Mouse (Mus musculus) effector memory CD4-positive, alpha-beta T cell, adult 5 months (primary cell): ENCODE measurements around the gene Serf1. TPM values are rescaled to one million over a fixed set of nuclear protein-coding genes. Genes with fewer than 3 reads are reported as not detected.

Experiments
- polyA plus RNA-seq: library from polyadenylated mRNA; unstranded; fragments of 100-300 nt; shearing (Covaris generic); gene quantifications from one replicate; pipeline ENCODE4 v1.2.1, GENCODE M21; 2017

Serf1 gene
- 2.6 TPM for polyA plus RNA-seq

DNA sequence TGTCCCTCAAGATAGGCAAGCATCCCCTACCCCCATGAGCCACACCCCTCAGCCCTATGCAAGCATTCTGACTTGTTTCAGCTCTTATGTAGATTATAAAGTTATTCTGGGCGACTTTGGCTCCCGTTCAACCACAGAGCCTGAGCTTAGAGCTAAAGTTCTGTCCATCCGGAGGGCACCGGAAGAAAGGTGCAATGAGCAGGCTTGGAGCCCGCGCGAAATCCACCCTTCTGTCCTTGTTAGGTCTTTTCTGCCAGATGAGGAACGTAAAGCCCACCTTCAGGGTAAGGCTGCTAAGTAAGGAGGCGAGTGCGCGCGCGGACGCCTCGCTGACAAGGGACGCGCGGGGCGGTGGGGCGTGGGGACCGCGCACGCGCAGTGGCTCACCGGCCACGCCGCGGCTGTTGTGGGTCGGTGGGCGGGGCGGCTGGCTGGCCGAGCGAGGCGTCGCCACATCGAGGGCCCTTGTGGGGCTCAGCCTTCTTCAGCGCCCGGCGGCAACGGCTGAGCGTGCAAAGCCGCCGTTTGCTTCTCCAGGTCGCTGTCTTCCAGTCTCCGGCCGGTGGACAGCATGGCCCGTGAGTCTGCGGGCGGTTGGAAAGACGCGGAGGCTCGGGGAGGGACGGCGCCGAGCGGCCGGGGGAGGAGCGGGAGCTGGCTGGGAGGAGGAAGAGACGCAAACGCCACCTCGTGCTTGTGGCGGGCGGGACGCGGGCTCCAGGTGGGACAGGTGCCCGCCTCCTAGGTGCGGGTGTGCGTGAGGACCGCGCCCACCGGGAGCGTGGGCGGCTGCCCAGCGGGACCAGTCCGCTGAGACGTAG lies at the start of gene Serf1:
Gene Serf1, plus strand, starts transcription at position 361 of the 821 bp plus-strand sequence.

DNA sequence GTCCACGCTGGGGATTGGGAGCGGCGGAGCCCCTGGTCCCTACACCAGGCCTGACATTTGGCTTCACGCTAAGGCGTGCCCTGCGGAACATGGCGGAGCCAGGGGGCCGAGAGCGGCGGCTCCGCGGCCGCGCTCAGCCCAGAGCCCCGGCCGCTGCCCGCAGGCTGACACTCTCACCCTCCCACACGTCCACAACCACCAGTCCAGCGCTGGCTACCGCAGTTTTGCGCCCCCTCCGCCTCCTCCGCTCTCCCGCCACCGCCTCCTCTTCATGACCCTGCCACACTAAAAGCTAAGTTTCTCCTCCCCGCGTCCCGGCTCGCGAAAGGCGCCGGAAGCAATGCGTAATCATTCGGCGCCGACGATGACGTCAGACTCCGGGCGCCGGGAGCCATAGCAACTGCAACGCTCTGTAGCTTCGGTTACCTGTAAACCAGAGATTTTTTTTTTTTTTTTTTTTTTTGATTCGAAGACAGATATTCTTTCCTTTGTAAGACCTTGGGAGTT lies 4.0 kb upstream of the Serf1 start, which contains the start of gene Bdp1:
Gene Bdp1, minus strand, starts transcription at position 323 of the 507 bp plus-strand sequence.

DNA sequence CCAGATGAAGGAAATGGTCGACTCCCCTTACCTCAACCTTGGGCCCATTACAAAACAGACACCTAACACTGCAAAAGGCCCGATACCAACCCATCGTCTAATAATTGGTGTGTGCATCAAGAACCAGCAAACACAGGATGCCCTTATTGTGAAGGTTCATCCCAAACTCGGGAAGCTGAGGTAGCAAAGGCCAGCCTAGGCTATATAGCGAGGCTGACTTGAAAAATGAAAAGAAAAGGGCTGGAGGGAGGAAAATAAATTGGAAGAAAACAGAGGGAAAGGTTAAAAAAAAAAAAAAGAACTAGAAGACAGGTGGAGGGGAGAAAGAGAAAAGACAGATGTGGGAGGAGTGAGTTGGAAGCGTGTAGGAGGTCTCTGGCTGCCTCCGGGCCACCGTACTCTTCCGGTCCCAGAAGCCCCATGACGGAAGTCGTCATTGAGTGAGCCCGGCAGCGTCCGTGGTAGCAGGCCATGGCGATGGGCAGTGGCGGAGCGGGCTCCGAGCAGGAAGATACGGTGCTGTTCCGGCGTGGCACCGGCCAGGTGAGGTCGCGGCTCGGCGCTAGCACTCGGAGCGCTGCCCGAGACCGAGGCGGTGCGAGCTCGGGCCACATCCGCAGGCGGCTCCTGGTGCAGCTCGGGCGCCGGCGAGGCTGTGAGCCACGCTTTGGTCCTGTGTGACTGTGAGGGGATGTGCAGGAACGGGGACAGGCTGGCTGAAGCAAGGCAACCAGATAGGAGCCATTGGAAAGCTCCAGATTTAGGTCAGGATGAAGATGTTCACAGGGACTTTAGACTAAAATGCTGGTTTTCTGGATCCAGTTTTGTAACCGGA lies 16.8 kb downstream of the Serf1 start, which contains the start of gene Smn1:
Gene Smn1, plus strand, starts transcription at position 430 of the 835 bp plus-strand sequence.

Other genes starting within 250 kb of the Serf1 start
- gene Cartpt, start 206.9 kb upstream of the Serf1 start, polyA plus RNA-seq, result not detected
- gene Mccc2, start 92.4 kb upstream of the Serf1 start, polyA plus RNA-seq, result 16.8 TPM
- gene Bdp1, start 3.9 kb upstream of the Serf1 start, polyA plus RNA-seq, result 81.1 TPM
- 23.9 TPM for gene Smn1, start 16.8 kb downstream of the Serf1 start, polyA plus RNA-seq
- 3.9 TPM for gene Naip2, start 94.1 kb downstream of the Serf1 start, polyA plus RNA-seq
- gene Naip5, start 138.3 kb downstream of the Serf1 start, polyA plus RNA-seq, result 0.75 TPM
- 0.30 TPM for gene Naip6, start 209.7 kb downstream of the Serf1 start, polyA plus RNA-seq